Mouse (Mus musculus): Measurements from ENCODE around the gene Slc25a12. TPM values are rescaled to one million over a fixed set of nuclear protein-coding genes. Genes with fewer than 3 reads are reported as not detected.
"Not testable (repeated sequence)": the region's sequence is repeated elsewhere in the genome, so short reads cannot be mapped to it uniquely, and the experiment has no call there.

Gene Slc25a12
- 100 to 1,000 TPM; 229 to 285 (median 258) TPM for total RNA-seq (2022)

- peak; percentile 78 for DNase-seq (ENCODE audit: low spot score)
These were observed at the start of gene Slc25a12 for GRCm38 (mm10) chr2:71367125-71367880. Slc25a12 (minus strand) TSS chr2:71367749.

- no peak for DNase-seq (ENCODE audit: low spot score)
These were observed 38.1 kb upstream of the Slc25a12 start for GRCm38 (mm10) chr2:71405613-71406012.

GRCm38 (mm10) chr2:71389864-71390263, 22.3 kb upstream of the Slc25a12 start:
- DNase-seq (ENCODE audit: low spot score): no peak

GRCm38 (mm10) chr2:71388951-71389763, 21.6 kb upstream of the Slc25a12 start, which contains the start of gene Hat1:
Hat1 (plus strand) TSS chr2:71388958.
- peak; percentile 95 for DNase-seq (ENCODE audit: low spot score)

GRCm38 (mm10) chr2:71387766-71388165, 20.2 kb upstream of the Slc25a12 start:
- DNase-seq (ENCODE audit: low spot score): no peak

- no peak for DNase-seq (ENCODE audit: low spot score)
These were observed 16.3 kb upstream of the Slc25a12 start for GRCm38 (mm10) chr2:71383890-71384289.

GRCm38 (mm10) chr2:71381962-71382361, 14.4 kb upstream of the Slc25a12 start:
- no peak for DNase-seq (ENCODE audit: low spot score)

GRCm38 (mm10) chr2:71377426-71377825, 9.9 kb upstream of the Slc25a12 start:
- DNase-seq (ENCODE audit: low spot score): no peak

GRCm38 (mm10) chr2:71376433-71376906, 8.9 kb upstream of the Slc25a12 start:
- no peak for DNase-seq (ENCODE audit: low spot score)

- no peak for DNase-seq (ENCODE audit: low spot score)
These were observed 7.0 kb upstream of the Slc25a12 start for GRCm38 (mm10) chr2:71374275-71375155.

- not testable (repeated sequence) for DNase-seq (ENCODE audit: low spot score)
These were observed 4.7 kb upstream of the Slc25a12 start for GRCm38 (mm10) chr2:71372261-71372660.

- DNase-seq (ENCODE audit: low spot score): no peak
These were observed 4.2 kb upstream of the Slc25a12 start for GRCm38 (mm10) chr2:71371790-71372189.

GRCm38 (mm10) chr2:71368086-71368485, 537 bp upstream of the Slc25a12 start:
- no peak for DNase-seq (ENCODE audit: low spot score)

GRCm38 (mm10) chr2:71366618-71367124, 878 bp downstream of the Slc25a12 start:
- peak; percentile 26 for DNase-seq (ENCODE audit: low spot score)

GRCm38 (mm10) chr2:71360192-71360591, 7.4 kb downstream of the Slc25a12 start:
- no peak for DNase-seq (ENCODE audit: low spot score)

- no peak for DNase-seq (ENCODE audit: low spot score)
These were observed 9.2 kb downstream of the Slc25a12 start for GRCm38 (mm10) chr2:71358347-71358746.

- peak; percentile 33 for DNase-seq (ENCODE audit: low spot score)
These were observed 13.5 kb downstream of the Slc25a12 start for GRCm38 (mm10) chr2:71354055-71354425.

GRCm38 (mm10) chr2:71353306-71354054, 14.1 kb downstream of the Slc25a12 start:
- peak; percentile 15 for DNase-seq (ENCODE audit: low spot score)

- DNase-seq (ENCODE audit: low spot score): no peak
These were observed 15.9 kb downstream of the Slc25a12 start for GRCm38 (mm10) chr2:71351727-71351987.

GRCm38 (mm10) chr2:71350904-71351726, 16.4 kb downstream of the Slc25a12 start:
- DNase-seq (ENCODE audit: low spot score): no peak
